Mouse (Mus musculus) kidney, postnatal 4 days (tissue): ENCODE results near the gene Nhs.
"Not testable (repeated sequence)": the region's sequence is repeated elsewhere in the genome, so short reads cannot be mapped to it uniquely, and the experiment has no call there.

Experiments
- DNase-seq, 2 experiments: peaks; one replicate each; pipeline ENCODE4 v3.0.0; 2021; ENCODE audit warnings: mixed read lengths in 2 of 2

Gene Nhs

GRCm38 (mm10) chrX:161926683-161927053 is 232.9 kb downstream of the Nhs start:
- DNase-seq: no peak

- DNase-seq: peak; percentile 23 to 52
Measured at GRCm38 (mm10) chrX:161925973-161926682, 233.4 kb downstream of the Nhs start.

- DNase-seq: no peak
Measured at GRCm38 (mm10) chrX:161922655-161923054, 236.9 kb downstream of the Nhs start.

GRCm38 (mm10) chrX:161921581-161921980 is 237.9 kb downstream of the Nhs start:
- no peak for DNase-seq

- DNase-seq: no peak
Measured at GRCm38 (mm10) chrX:161909963-161910362, 249.6 kb downstream of the Nhs start.

GRCm38 (mm10) chrX:161908652-161909403 is 250.7 kb downstream of the Nhs start:
- DNase-seq: peak; percentile 25 to 49

GRCm38 (mm10) chrX:161907595-161908592 is 251.6 kb downstream of the Nhs start:
- peak; percentile 24 to 28 for DNase-seq

- no peak for DNase-seq
Measured at GRCm38 (mm10) chrX:161894442-161894841, 265.1 kb downstream of the Nhs start.

GRCm38 (mm10) chrX:161883661-161884060 is 275.9 kb downstream of the Nhs start:
- DNase-seq: no peak

GRCm38 (mm10) chrX:161877123-161877522 is 282.4 kb downstream of the Nhs start:
- no peak for DNase-seq

GRCm38 (mm10) chrX:161873511-161873910 is 286.0 kb downstream of the Nhs start:
- peak; percentile 29 to 49 for DNase-seq

GRCm38 (mm10) chrX:161871306-161871705 is 288.2 kb downstream of the Nhs start:
- DNase-seq: no peak

- no peak for DNase-seq
Measured at GRCm38 (mm10) chrX:161855630-161856029, 303.9 kb downstream of the Nhs start.

GRCm38 (mm10) chrX:161853626-161854312 is 305.8 kb downstream of the Nhs start:
- DNase-seq: no peak

- DNase-seq: not testable (repeated sequence)
Measured at GRCm38 (mm10) chrX:161826186-161826585, 333.3 kb downstream of the Nhs start.

- peak; percentile 30 to 50 for DNase-seq
Measured at GRCm38 (mm10) chrX:161790182-161790581, 369.3 kb downstream of the Nhs start.
